Mouse (Mus musculus) midbrain, postnatal 0 days (tissue): ENCODE results near the gene Tenm4. TPM values are rescaled to one million over a fixed set of nuclear protein-coding genes. Genes with fewer than 3 reads are reported as not detected.

ENCODE experiments used
- ATAC-seq: fragments of 200-750 bp; cut with Nextera tagmentation; 2 replicates; pipeline ENCODE4 v1.8.0; 2017; ENCODE audit warnings: moderate number of reproducible peaks, mild to moderate bottlenecking, moderate TSS enrichment, moderate library complexity; ENCODE audit not compliant: low FRiP score
- DNase-seq: peaks from one replicate; pipeline ENCODE4 v3.0.0-alpha.2; 2015; ENCODE audit warnings: low spot score
- H3K27ac ChIP-seq: fragments of 300-500 bp; sonication (generic); 2 replicates; pipeline ENCODE4 v1.5.1; 2014; ENCODE audit warnings: low read depth, mild to moderate bottlenecking, low read length, mixed read lengths
- H3K27me3 ChIP-seq: fragments of 300-500 bp; sonication (generic); 2 replicates; pipeline ENCODE4 v1.6.1; 2014; ENCODE audit warnings: low read length, control low read depth, mixed read lengths; ENCODE audit not compliant: insufficient read depth
- H3K36me3 ChIP-seq: fragments of 300-500 bp; sonication (generic); 2 replicates; pipeline ENCODE4 v1.6.1; 2014; ENCODE audit warnings: low read length, control low read depth, mixed read lengths; ENCODE audit not compliant: insufficient read depth
- H3K4me1 ChIP-seq: fragments of 300-500 bp; sonication (generic); 2 replicates; pipeline ENCODE4 v1.6.1; 2014; ENCODE audit warnings: mild to moderate bottlenecking, control low read depth, antibody characterized with exemption, low read length, mixed read lengths; ENCODE audit not compliant: insufficient read depth
- H3K4me2 ChIP-seq: fragments of 300-500 bp; sonication (generic); 2 replicates; pipeline ENCODE4 v1.6.1; 2014; ENCODE audit warnings: low read depth, mild to moderate bottlenecking, low read length, mixed read lengths; ENCODE audit not compliant: poor library complexity, severe bottlenecking
- H3K4me3 ChIP-seq: fragments of 300-500 bp; sonication (generic); 2 replicates; pipeline ENCODE4 v1.5.1; 2014; ENCODE audit warnings: low read depth, mild to moderate bottlenecking, low read length, moderate library complexity
- H3K9ac ChIP-seq: fragments of 300-500 bp; sonication (generic); replicated peaks from 2 replicates; pipeline ENCODE4 v1.6.1; 2014; ENCODE audit warnings: mild to moderate bottlenecking, low read length, moderate library complexity, mixed read lengths; ENCODE audit not compliant: poor library complexity, severe bottlenecking
- H3K9me3 ChIP-seq: fragments of 300-500 bp; sonication (generic); 2 replicates; pipeline ENCODE4 v1.6.1; 2016; ENCODE audit warnings: low read length, control low read depth
- CTCF ChIP-seq: IDR thresholded peaks from 2 replicates; pipeline ENCODE4 v1.5.1; 2016; ENCODE audit warnings: antibody characterized with exemption, mild to moderate bottlenecking
- WGBS: fragments of 180-500 bp; shearing (Covaris S2); extraction: QIAGEN DNeasy Blood & Tissue Kit; methylation state at CpG from one replicate; pipeline ENCODE4 v1.1.7; 2014; 5-methylcytosine and 5-hydroxymethylcytosine counted together
- polyA plus RNA-seq: library from polyadenylated mRNA; unstranded; fragments of >200 nt; fragmentation: Nextera tagmentation; extraction: Ambion mirVana; gene quantifications from 2 replicates; pipeline ENCODE4 v1.2.1, GENCODE M21; 2015
- total RNA-seq: library from RNA; depleted of rRNA; stranded (reverse); fragments of >200 nt; gene quantifications from 2 replicates; pipeline ENCODE4 v1.2.3, GENCODE M21; 2014

Gene Tenm4
- total and polyA plus RNA-seq, 2 experiments from 2014 or later, result 35.9 to 56.0 TPM

- no peaks in the 10 kb centered on the region for H3K9me3 ChIP-seq
- H3K36me3 ChIP-seq, result no peaks in the 10 kb centered on the region
- H3K4me3 ChIP-seq, result no peak overlapping the region
- ATAC-seq (no peak), DNase-seq (no peak)
- peaks cover 2% of the 10 kb centered on the region; the same call in 1 of the 2 replicates for H3K4me1 ChIP-seq
- H3K9ac ChIP-seq, result no peak overlapping the region
- 88% methylated on average over 6 of the region's 6 CpGs for WGBS
- no peak for TF ChIP-seq CTCF
- no peaks in the 10 kb centered on the region for H3K27me3 ChIP-seq
- no peak overlapping the region for H3K4me2 ChIP-seq
- no peak overlapping the region for H3K27ac ChIP-seq
These were observed 647.3 kb downstream of the Tenm4 start for GRCm38 (mm10) chr7:96818236-96818916.

GRCm38 (mm10) chr7:96819538-96819937 lies 648.5 kb downstream of the Tenm4 start:
- Histone ChIP-seq H3K4me3 (no peak overlapping the region), H3K27me3 (no peaks in the 10 kb centered on the region), H3K9ac (no peak overlapping the region), H3K9me3 (no peaks in the 10 kb centered on the region), H3K36me3 (no peaks in the 10 kb centered on the region), H3K4me1 (peaks cover 2% of the 10 kb centered on the region; the same call in 1 of the 2 replicates), H3K27ac (no peak overlapping the region), H3K4me2 (no peak overlapping the region)
- ATAC-seq, result no peak
- no peak for TF ChIP-seq CTCF
- 80% methylated on average over 3 of the region's 3 CpGs for WGBS
- no peak for DNase-seq

GRCm38 (mm10) chr7:96820343-96820742 lies 649.3 kb downstream of the Tenm4 start:
- no peak overlapping the region for H3K27ac ChIP-seq
- no peak overlapping the region for H3K9ac ChIP-seq
- peaks cover 2% of the 10 kb centered on the region; the same call in 1 of the 2 replicates for H3K4me1 ChIP-seq
- H3K9me3 ChIP-seq, result no peaks in the 10 kb centered on the region
- TF ChIP-seq CTCF, result no peak
- H3K4me3 ChIP-seq, result no peak overlapping the region
- no peak overlapping the region for H3K4me2 ChIP-seq
- ATAC-seq, result no peak
- no peaks in the 10 kb centered on the region for H3K27me3 ChIP-seq
- 27% methylated on average over 6 of the region's 6 CpGs for WGBS
- H3K36me3 ChIP-seq, result no peaks in the 10 kb centered on the region; the same call in 1 of the 2 replicates
- no peak for DNase-seq

- ATAC-seq, result no peak
These were observed 655.1 kb downstream of the Tenm4 start for GRCm38 (mm10) chr7:96826101-96826500.

GRCm38 (mm10) chr7:96826672-96827071 lies 655.6 kb downstream of the Tenm4 start:
- Histone ChIP-seq H3K4me3 (no peak overlapping the region), H3K36me3 (no peaks in the 10 kb centered on the region; the same call in 1 of the 2 replicates), H3K9ac (no peak overlapping the region), H3K27ac (no peak overlapping the region), H3K4me1 (no peaks in the 10 kb centered on the region), H3K27me3 (no peaks in the 10 kb centered on the region), H3K9me3 (no peaks in the 10 kb centered on the region), H3K4me2 (no peak overlapping the region)
- DNase-seq (no peak), ATAC-seq (no peak)
- 92% methylated on average over 6 of the region's 6 CpGs for WGBS
- no peak for TF ChIP-seq CTCF

More at GRCm38 (mm10) chr7:96826101-96826500, 655.1 kb downstream of the Tenm4 start:
- Histone ChIP-seq H3K4me3 (no peak overlapping the region), H3K9me3 (no peaks in the 10 kb centered on the region), H3K4me1 (no peaks in the 10 kb centered on the region), H3K4me2 (no peak overlapping the region), H3K9ac (no peak overlapping the region), H3K36me3 (no peaks in the 10 kb centered on the region; the same call in 1 of the 2 replicates), H3K27ac (no peak overlapping the region), H3K27me3 (no peaks in the 10 kb centered on the region)
- WGBS, result 71% methylated on average over 6 of the region's 6 CpGs
- peak; percentile 37 for DNase-seq
- no peak for TF ChIP-seq CTCF

- 0 out of 2 replicates have a peak overlapping the region, but pooled peaks have one; percentile 9 for H3K27ac ChIP-seq
- no peak overlapping the region for H3K4me3 ChIP-seq
- peak; percentile 57 for ATAC-seq
- H3K9me3 ChIP-seq, result no peaks in the 10 kb centered on the region
- H3K27me3 ChIP-seq, result no peaks in the 10 kb centered on the region
- 0 out of 2 replicates have a peak, but pooled peaks cover 5% of the 10 kb centered on the region for H3K36me3 ChIP-seq
- no peaks in the 10 kb centered on the region for H3K4me1 ChIP-seq
- TF ChIP-seq CTCF, result no peak
- H3K9ac ChIP-seq, result no peak overlapping the region
- no peak overlapping the region for H3K4me2 ChIP-seq
- 31% methylated on average over 9 of the region's 9 CpGs for WGBS
- peak; percentile 79 for DNase-seq
These were observed 661.5 kb downstream of the Tenm4 start for GRCm38 (mm10) chr7:96832551-96832950.
